Mouse (Mus musculus): ENCODE results near the gene Pgap2.

- TF ChIP-seq CTCF (conservative IDR thresholded peaks at IDR 0.05; ENCODE audit: low read length) = no peak
- no peak for TF ChIP-seq POU5F1 (IDR thresholded peaks at IDR 0.05; ENCODE audit: borderline replicate concordance, low read length)
These were observed 33.9 kb downstream of the Pgap2 start for GRCm38 (mm10) chr7:102243870-102244269.

Measured in E14TG2a.4 (cell line).